Mouse (Mus musculus) subcutaneous adipose tissue, adult 2 months (tissue): ENCODE results near the gene Gm20924. TPM values are rescaled to one million over a fixed set of nuclear protein-coding genes. Genes with fewer than 3 reads are reported as not detected.

Experiments used
- polyA plus RNA-seq: library from polyadenylated mRNA; depleted of rRNA; stranded (reverse); fragments of >200 nt; gene quantifications from 2 replicates; pipeline ENCODE4 v1.2.3, GENCODE M21; 2012; ENCODE audit warnings: low replicate concordance; rRNA removed

The Gm20924 gene
- not detected in 2 replicates for polyA plus RNA-seq

DNA sequence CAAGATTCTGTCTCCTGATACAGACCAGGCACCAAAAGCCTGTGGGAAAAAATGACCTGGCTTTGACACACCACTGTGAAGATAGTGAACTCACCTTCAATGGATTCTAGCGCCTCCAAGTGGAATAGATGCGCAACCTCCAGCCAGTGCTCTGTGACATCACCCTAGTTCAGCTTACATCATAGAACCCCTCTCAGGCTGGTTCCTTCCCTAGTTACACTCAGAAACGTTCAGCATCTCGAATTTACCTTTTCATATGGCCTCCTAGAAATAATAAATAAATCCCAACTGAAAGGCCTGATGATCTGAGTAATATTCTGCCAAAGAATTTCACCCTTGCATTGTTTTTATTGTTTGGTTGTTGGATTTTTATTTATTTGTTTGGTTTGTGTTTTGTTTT lies at the start of gene Gm20924:
Gm20924 (minus strand) TSS at position 101 of the 400 bp plus-strand sequence.

Other genes with a start within 250 kb of the Gm20924 start
- not detected in 2 replicates for gene Gm20736, start 170.2 kb upstream of the Gm20924 start, polyA plus RNA-seq